Mouse (Mus musculus) brain, embryonic 18.5 days (tissue): ENCODE measurements at regions not wholly inside any gene's neighbourhood (a gene's known extent, or its start where the extent isn't known, plus 50 kb on each side); places are given as distances from the start of the nearest gene placed in this dataset.
"Not testable (repeated sequence)": the region's sequence is repeated elsewhere in the genome, so short reads cannot be mapped to it uniquely, and the experiment has no call there.

ENCODE experiments used
- DNase-seq: peaks from one replicate; pipeline ENCODE4 v3.0.0-alpha.2; 2012; ENCODE audit warnings: low read depth, low spot score

DNA sequence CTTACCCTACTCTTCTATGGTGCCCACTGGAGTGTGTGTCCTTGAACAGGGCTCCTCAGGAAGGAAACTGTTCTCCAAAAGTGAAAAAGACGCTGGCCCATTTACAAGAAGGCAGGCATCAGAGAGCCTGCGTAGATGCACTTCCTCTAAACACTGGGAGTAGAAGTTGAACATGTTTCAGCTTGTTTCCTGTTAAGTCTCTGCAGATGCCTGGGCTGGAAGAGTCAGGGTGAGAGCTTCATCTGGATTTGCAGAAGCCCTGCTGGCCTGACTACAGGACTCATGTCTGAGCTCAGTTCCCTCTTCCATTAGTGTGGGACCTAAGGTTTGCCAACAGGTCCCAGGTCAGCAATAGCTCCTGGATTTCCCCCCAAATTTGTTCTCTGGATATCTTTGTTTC lies 54.7 kb upstream of the Nlrp1b start:
- no peak for DNase-seq

DNA sequence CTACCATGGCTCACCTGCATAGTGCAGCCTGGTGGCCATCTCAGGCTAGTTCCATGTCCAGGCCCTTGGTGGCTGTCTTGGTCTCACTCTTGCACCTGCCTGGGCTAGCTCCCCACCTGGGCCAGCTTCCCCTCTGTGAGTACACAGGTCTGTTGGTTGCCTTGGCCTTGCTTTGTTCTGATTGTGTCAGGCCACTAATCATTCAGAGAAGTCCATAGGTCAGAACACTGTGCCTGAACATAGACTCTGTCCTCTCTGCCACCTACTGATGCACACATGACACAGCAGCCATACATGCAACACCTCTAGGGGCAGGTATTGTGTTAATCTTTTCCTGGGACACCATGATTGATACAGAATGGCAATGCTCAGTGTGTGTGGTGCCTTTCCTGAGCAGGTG lies 57.7 kb upstream of the Nlrp1b start:
- DNase-seq = not testable (repeated sequence)

DNA sequence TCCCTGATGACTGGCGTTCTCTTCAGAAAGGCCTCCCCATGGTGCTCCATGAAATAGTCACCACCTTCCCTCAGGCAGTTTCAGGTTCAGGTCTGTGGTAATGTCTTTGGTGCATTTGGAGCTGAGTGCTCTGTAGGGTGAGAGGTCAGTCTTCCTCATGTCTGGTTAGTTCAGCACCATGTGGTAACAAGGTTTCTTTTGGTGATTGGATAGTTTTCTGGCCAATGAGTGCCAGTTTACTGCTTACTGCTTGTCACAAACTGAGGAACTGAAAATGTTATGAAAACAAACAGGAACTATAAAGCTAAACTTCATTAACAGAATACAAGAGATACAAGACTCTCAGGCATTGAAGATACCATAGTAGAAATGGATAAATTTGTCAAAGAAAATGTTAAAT lies 59.0 kb upstream of the Nlrp1b start:
- no peak for DNase-seq

DNA sequence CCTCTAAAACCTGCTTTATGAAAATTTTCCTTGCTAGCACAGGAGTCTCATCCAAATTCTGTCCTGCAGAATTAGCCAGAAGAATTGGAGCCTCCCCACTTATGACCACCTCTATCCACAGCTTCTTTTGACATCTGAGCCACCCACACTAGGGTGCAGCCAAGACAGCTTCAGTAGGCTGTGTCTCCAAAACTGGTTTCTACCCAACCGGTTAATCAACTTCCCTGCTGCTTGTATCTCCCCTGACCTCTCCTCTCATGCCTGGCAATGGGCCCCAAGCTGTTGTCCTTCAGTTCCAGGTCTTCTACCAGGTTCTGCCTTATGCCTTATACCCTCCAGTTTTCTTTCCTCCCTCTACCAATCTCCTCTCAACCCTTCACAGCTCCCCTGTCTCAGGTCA lies 68.9 kb upstream of the Nlrp1b start:
- no peak for DNase-seq

DNA sequence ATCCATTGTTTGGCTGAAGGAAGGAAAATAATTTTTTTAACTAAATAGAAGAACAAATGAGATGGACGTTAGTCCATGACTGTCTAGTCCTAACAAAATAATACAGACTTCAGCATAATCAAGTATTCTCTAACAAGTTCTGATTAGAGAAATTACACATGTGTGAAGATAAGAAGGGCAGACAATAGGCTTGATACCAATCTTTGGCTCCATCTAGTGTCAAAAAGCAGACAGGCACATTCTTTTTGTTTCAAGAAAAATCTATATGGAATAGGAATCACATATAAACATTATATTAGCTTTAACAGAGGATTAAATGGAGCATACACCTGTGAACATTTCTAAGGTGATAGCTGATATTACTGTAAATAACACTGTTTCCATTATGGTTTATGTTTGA lies 92.9 kb upstream of the Nlrp1b start:
- DNase-seq = no peak

DNA sequence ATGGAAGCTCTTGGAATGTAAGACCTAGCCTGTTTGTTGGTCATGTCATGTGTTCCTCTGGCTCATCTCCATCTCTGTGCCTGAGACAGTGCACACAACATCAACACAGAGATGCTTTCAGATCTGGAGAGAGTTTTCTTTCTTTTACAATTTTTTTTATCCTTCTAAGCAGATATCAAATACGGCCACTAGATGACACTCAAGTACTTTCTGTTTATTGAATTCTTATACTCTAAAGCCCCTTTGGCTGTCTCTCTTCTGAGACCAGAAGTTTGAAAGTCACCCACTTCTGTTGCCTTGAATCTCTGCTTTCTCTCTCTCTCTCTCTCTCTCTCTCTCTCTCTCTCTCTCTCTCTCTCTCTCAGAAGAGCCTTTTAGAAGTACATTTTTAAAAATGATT lies 106.9 kb upstream of the Nlrp1b start:
- DNase-seq = no peak

DNA sequence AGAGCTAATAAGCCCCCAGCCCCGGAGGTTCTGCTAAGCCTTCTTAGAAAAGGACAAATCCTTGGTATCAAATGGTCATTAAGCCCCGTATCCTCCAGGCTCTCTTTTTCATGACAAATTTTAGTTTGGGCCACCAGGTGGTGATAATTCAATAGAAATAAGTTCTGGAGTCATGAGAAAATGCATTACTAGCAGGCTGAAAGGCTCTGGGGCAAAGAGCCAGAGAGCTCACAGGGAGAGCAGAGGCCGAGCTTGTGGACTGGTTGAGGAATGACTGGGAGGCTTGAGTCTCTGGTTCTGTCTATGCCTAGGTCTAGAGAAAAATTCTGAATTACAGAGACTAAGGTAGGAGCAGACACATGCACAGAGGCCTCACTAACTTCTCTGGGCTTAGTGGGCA lies 115.5 kb upstream of the Nlrp1b start:
- peak; percentile 50 for DNase-seq

DNA sequence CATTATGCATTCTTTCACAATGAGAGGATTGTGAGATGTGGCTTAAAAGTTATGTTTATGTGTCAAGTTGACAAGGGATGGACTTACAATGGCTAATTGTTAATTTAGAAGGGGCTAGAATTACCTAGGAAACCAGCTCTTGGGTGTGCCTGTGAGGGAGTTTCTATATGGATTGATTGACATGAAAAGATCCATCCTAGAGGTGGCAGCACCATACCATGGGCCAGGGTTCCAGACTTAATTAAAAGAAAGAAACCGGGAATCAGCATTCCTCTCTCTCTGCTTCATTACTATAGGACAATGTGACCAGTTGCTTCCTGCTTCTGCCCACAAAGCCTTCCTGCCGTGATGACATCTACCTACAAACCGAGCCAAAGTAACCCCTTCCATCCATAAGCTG lies 126.6 kb upstream of the Nlrp1b start:
- no peak for DNase-seq

DNA sequence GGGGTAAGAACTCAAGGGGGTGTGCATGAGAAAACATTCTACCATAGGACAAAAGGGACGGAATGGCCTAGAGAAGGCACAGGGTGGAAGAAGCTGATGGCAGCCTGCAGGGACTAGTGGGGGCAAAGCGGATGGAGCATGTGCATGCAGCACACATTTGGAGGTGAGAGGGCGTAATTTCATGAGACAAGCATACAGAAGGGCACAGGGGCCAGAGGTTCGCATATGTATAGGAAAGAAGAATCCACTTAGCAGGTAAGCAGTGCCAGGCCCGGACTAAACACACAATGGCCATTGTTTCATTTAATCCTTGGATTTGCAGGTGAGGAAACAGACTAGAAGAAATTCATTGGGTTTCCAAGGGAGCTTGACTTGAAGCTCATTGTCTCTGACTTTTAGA lies 130.3 kb upstream of the Nlrp1b start:
- DNase-seq = no peak

DNA sequence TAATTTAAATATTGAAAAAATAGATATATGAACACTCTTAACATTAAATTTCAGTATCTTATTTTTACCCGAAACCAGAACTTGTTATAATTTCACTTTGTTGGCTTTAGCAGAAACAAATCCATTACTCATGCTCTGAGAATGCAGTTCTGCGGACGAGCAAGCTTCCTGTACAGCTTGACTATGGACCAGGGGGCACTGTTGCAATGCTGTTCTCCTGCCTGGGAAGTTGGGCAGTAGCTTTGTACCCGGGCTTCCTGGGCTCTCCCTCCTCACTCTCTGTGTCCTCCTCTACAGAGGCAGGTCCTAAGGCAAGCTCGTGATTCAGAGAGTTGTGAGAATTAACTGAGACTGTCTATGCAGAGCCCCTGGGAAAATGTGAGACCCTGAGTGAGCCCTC lies 141.3 kb upstream of the Nlrp1b start:
- DNase-seq = no peak

DNA sequence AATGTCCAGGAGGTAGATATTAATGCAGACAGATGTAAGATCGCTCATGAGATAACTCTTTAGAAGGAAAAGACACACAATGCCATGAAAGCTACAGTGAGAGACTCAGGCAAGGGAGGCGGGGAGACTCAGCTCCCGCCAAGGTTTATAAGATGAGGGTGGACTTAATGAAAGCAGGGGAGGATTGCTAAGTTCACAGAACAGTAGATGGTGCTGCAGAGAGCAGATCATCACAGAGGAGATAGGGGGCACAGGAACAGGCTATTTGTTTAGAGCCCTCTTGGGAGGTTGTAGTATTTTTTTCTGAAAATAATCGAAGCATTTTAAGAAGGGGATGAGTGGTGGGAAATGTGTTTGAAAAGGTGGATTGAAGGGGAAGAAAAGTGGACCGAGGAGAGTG lies 144.6 kb upstream of the Nlrp1b start:
- DNase-seq = no peak

DNA sequence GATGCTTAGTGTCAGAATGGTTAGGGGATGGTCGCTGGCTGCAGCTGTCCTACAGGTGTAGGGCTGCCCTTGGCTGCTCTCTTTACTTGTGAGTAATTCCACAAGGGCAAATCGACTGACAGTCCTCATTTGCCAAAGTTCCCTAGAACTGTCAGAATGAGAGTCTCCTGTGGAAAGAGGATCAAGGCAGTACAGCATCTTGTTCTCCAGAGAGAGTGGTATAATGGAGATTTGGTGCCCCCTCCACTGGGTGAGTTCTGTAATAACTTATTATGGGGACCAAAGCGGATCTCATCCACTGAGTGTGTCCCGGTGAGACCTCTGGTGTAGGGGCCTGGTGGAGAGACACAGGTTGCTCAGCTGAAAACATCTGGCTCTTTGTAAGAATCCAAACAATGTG lies 157.9 kb upstream of the Nlrp1b start:
- no peak for DNase-seq

DNA sequence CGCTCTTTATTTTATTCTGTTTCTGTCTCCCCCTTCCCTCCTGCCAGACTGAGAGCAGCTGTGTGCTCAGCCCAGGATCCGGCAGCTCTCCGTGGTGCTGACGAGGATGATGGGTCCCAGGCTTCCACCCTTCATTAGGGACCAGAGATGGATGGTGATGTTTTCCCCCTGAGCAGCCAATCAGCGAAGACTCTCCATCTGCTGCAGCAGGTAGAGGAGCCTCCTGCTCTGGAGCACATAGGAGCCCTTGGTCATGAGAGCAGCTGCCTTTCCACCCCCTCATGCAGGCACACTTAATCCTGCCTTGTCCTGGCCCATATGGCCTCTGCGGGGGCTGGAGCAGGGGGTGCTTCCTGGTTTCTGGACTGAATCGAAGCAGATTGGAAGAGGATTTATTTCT lies 159.1 kb upstream of the Nlrp1b start:
- DNase-seq = no peak

DNA sequence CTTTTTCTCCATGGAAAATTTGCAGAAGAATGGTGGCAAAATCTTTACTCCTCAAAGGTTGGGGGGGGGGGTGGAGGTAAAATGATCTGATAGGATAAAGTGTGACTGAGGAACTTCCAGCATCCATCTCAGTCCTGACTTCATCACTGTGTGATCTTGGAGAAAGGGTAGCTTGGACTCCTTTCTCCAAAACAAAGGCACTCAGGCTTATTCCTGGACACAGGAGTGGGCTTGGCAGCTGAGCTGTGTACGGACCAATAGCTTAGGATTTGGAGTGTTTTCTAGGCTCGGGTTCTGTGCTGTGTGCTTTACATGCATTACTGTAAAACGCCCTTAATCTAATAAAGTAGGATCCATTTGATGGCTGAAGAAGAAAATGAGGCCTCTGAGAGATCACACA lies 159.6 kb upstream of the Nlrp1b start:
- DNase-seq = no peak

DNA sequence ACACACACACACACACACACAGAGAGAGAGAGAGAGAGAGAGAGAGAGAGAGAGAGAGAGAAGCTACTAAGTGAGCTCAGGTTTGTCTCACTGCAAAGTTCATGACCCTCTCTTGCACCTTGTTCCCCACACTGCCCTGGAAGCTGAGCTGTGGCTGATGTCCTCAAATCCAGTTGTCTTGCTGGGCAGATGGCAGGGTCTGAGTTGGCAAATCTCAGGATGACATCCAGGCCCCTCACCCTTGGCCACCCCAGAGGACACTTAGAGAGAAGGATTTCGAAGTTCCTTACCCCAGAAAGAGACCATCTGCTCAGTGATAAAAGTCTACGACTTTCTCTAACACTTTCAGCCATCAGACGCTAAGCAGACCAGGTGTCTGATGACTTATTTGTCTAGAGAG lies 160.1 kb upstream of the Nlrp1b start:
- no peak for DNase-seq

DNA sequence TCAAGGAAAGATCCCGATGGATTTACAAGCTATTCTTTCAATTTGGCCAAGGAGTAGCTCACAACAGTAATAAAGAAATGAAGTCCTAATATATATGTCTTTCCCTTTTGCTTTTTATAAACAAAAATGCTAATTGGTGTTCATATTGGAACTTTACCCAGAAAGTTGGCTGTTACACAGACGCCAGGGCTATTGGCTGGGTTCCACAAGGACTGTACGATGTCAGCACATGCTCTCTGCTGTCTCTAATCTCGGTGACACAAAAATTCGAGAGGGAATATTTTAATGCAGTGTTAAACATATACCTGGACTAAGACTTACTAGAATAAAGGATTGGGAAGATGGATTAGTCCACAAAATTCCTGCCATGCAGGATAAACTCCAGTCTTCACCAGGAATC lies 162.9 kb upstream of the Nlrp1b start:
- DNase-seq = no peak

DNA sequence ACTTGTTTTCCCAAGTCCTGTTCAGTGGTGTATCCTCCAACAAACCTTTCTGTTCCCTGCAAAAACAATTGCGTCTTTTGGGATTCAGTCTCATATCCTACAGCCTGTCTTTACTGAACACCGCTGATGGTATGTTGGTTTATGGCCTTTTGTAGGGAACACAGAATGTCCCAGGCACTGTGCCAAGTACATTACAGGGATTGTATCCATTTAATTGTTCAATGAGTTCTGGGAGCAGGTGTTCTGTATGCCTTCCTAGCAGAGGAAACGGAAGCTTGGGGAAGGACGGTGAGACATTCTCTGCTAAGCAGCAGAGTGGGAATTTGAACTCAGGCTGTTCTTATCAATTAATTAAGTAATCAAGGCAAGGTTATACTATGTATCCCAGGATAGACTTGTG lies 164.5 kb upstream of the Nlrp1b start:
- DNase-seq = no peak

DNA sequence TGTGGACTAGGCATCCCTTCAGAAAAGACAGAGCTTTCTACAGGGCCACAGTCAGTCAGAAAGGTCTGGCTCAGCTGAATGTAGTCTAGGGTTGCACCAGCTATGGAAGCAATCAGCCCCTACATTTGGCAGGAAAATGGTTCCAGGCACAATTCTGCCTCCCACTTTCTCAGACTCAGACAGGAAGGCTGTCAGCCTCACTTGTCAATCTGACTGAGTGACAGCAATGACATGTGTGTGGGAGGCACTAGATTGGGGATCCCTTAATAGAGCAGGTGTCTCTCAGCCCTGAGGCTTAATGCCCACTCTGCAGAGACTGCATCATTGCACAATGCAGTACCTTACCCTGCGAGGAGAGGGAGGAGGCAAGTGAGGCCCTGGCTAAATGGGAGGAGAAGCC lies 165.1 kb upstream of the Nlrp1b start:
- no peak for DNase-seq

DNA sequence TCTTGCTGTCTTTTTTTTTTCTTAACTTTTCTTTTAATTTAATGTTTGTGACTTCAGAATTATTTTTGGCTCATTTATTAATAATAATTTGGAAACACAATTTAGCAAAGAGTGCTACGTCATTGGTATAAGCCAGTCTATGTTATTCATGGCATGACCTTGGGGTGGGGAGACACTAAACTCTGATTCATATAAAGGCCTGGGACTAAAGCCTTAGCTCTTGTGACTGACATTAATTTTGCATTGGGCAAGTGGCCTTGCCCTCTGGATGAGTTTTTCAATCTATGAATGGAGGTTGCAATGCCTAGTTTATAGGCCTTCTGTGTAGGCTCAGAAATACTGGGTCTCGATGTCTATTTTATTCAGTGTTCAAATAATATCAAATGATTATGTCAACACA lies 169.8 kb upstream of the Nlrp1b start:
- DNase-seq = no peak

DNA sequence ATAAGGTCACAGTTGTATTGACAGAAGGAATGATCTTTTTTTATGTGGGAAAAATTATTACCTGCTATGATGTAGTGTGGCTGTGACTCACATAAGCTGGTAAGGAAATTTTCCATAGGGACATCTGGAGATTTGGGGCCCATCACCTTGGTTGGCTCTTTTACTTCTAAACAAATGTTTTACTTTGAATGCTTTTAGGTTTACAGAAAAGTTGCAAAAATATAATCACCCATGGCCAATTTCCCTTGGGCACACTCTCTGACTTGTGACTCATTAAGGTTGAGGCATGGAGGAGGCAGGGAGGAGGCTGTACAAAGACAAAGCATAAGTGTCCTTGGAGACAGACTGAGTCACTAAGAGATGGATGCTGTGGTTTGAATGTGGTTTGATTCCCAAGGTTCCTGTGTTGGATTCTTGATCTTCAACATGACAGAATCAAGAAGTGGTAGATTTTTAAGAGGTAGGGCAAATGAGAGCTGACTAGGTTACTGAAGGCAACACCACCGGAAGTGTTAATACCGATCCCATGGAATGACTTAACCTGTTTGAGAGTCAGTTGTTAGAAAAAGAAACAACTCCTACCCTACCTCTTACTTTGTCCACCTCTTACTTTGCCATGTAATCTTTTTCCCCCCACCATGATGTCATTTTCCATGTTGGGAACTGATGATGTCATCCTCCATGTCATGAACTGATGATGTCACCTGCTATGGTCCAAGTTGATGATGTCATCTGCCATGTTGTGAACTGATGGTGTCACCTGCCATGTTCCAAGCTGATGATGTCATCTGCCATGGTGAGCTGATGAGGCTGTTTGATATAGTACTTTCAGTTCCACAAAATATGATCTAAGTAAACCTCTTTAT lies 171.1 kb upstream of the Nlrp1b start:
- DNase-seq = no peak

DNA sequence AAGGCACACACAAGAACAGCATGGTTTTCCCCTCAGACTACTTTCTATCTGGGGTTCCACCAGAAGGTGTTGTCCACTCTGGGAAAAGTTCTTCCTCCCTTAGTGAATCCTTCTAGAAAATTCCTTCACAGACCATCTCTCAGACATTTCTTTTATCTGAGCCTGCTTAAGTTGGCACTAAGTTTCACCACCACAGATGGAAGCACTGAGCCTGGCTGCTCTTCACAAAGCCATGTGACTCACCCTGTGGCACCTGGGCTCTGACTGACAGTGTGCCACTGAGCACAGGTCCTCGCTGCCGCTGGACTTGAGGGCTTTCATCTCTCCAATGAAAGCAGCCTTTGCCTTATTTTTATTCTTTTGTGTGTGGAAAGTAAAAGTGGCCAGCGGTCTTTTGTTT lies 173.8 kb upstream of the Nlrp1b start:
- no peak for DNase-seq

DNA sequence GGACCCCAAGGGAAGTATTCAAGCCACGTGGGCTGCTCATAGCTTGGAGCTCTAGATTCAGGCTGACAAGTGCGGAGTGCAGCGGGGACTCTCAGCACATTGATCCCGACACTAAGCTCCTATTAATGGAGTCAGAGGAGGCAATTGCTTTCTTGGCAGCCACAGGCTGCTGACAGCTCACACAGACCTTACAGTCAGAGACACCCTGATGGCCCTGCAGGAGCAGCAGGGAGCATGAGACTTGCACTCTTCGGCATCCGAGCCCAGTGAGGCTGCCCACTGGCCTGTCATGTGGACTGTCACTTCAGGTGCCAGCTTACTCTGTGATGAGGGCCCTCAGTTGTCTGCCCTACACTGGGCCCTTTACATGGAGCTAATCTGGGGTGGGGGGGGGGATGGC lies 176.5 kb upstream of the Nlrp1b start:
- DNase-seq = no peak

DNA sequence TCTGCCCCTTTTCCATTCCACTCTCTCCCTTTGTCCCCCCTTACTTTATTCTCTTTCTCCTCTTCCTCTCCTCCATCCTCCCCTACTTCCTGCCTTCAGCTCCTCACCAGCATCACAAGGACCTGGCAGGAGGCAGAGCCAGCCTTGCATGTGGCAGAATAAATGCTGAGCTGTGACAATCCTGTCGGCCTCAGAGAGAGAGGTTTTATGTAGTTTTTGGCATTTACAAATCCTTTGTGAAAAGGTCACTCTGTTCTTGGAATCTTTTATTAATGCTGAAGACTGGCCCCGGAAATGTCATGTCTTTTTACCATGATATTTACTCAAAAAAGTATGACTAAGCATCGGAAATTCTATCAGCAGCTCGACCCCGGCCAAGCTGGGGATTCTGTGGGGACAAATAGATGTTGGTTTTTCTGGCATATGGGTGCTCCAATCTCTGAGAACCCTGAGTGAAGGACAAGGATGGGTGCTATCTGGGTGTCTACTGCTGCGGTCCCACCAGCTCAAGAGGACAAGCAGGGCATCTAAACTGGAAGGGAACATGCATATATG lies 178.8 kb upstream of the Nlrp1b start:
- no peak for DNase-seq

DNA sequence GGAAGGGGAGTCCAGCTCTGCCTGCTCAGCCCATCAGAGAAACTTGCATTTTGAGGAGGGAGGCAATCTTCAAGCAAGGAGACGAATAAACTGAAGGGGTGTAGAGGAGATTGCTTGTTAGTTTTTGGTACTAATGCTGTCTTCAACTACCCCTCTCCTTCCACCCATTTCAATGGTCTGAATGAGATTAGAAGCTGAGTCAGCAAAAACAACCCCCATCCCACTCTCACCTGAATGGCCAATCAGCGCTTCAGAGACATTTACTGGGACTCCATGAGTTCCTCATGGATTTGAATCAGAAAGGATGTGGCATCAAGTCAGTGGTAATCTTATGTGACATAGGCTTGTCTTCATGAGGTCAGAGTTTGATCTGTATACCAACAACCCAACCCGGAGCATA lies 180.0 kb upstream of the Nlrp1b start:
- DNase-seq = no peak
